Mouse (Mus musculus) bone marrow, adult 2 months (tissue): ENCODE measurements at regions not wholly inside any gene's neighbourhood (a gene's known extent, or its start where the extent isn't known, plus 50 kb on each side); places are given as distances from the start of the nearest gene placed in this dataset.
"Not testable (repeated sequence)": the region's sequence is repeated elsewhere in the genome, so short reads cannot be mapped to it uniquely, and the experiment has no call there.

ENCODE experiments used
- H3K27ac ChIP-seq: fragments of 200-500 bp; 2 replicates; pipeline ENCODE4 v1.5.1; 2012; ENCODE audit warnings: low read depth, mild to moderate bottlenecking, control low read depth, inconsistent platforms, low read length; ENCODE audit not compliant: control insufficient read depth, poor library complexity, insufficient read depth
- H3K4me1 ChIP-seq: fragments of 200-500 bp; 2 replicates; pipeline ENCODE4 v1.6.1; 2011; ENCODE audit warnings: low read length; ENCODE audit not compliant: control insufficient read depth, insufficient read depth
- H3K4me3 ChIP-seq: fragments of 200-500 bp; replicated peaks from 2 replicates; pipeline ENCODE3; 2011; ENCODE audit warnings: mild to moderate bottlenecking, low read depth, low read length, control low read depth; ENCODE audit not compliant: control insufficient read depth
- CTCF ChIP-seq: fragments of 200-500 bp; IDR thresholded peaks from 2 replicates; pipeline ENCODE4 v1.5.1; 2011; ENCODE audit warnings: low read length, control low read depth; ENCODE audit not compliant: control insufficient read depth, insufficient read depth
- POLR2A ChIP-seq: fragments of 200-500 bp; IDR thresholded peaks from 2 replicates; pipeline ENCODE4 v1.6.1; 2011; ENCODE audit warnings: low read depth, mild to moderate bottlenecking, control low read depth, low read length, borderline replicate concordance; ENCODE audit not compliant: control insufficient read depth
- WGBS: fragments of 180-500 bp; shearing (Covaris S2); methylation state at CpG from one replicate; pipeline ENCODE4 v1.1.7; 2018; 5-methylcytosine and 5-hydroxymethylcytosine counted together

DNA sequence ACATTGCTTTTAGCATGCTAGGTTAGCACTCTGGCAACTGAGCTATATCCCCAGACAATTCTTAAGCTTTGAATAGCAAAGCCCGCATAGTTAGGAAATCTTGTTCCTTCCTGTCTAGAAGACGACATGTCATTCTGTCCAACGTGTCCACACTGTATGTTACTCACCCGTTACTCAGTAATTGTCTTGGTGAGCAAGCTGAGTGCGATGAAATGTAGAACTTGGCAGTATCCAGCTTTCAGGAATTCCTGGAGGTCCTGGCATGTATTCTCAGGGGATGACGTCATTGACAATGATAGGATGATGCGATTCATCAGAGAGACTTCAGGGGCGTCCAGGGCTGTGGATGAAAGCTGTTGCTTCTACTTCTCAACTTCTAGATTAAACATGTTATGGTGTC, 160.8 kb upstream of the Tab2 start:
- H3K4me1 ChIP-seq: no peaks in the 10 kb centered on the region; the same call in 1 of the 2 replicates
- 46% methylated on average over 8 of the region's 8 CpGs for WGBS
- no peak overlapping the region for H3K4me3 ChIP-seq
- H3K27ac ChIP-seq: no peak overlapping the region
- TF ChIP-seq CTCF: no peak
- TF ChIP-seq POLR2A: no peak

DNA sequence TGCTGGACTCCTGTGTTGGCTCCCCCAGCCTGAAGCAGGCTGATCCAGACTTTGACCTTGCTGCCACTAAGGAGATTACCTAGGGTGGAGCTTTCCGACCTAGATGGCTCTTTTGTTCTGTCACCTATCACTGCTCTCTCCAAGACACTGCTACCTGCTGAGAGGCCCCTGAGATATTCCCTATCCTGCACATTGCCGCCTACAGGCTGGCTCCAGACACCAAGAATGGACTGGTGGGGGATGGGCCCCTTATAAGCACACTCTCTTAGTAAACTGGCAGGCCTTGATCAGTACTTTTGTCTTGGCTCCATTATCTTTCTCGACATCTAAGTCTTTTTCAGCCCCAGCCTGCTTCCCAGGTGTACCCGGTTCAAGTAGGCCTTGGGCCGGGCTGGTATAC, 158.9 kb upstream of the Tab2 start:
- H3K4me1 ChIP-seq, H3K4me3 ChIP-seq, H3K27ac ChIP-seq: not testable (repeated sequence)
- whole genome bisulfite sequencing: 77% methylated on average over 5 of the region's 5 CpGs

DNA sequence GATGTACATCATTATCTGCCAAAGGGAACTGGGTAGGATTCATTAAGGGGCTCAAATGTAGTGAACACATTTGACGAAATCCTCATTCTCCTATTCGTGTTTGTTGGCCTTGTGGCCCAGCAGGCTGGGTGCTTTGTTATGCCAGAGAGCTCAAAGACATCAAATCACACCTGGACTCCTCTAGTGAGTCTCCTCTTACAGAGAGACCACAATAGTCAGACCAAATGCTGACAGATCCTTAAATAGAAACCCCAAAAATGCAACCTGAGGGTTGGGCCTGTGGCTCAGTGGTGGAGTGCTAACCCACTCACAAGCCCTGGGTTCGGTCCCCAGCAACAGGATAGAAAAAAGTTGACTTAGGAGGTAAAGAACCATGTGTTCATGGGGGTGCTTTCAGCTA, 158.5 kb upstream of the Tab2 start:
- Histone ChIP-seq H3K27ac (no peak overlapping the region), H3K4me1 (no peaks in the 10 kb centered on the region; the same call in 1 of the 2 replicates), H3K4me3 (no peak overlapping the region)
- WGBS: 69% methylated on average over 3 of the region's 3 CpGs
- TF ChIP-seq CTCF (no peak), POLR2A (no peak)

DNA sequence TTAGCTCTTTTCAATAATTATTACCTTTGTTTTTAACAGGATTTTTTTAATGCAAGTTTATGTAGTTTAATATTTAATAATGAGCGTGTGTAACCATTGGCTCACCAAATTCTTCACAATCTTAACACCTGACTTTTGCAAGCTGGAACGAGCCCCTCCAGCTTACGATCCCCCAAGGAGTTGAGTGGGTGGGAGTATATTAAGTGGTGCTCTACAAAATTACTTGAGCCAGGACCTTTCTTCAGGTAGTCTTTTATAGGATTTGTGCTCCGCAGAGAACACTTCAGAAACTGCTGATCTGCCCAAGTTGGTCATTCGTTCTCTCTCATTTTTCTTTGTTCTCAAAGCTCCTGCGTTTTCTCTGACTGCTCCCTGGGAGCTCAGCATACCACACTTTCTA, 144.5 kb upstream of the Tab2 start:
- Histone ChIP-seq H3K4me1 (no peaks in the 10 kb centered on the region), H3K27ac (no peak overlapping the region), H3K4me3 (no peak overlapping the region)
- TF ChIP-seq POLR2A: no peak
- TF ChIP-seq CTCF: no peak
- WGBS: 90% methylated on average over 6 of the region's 6 CpGs

DNA sequence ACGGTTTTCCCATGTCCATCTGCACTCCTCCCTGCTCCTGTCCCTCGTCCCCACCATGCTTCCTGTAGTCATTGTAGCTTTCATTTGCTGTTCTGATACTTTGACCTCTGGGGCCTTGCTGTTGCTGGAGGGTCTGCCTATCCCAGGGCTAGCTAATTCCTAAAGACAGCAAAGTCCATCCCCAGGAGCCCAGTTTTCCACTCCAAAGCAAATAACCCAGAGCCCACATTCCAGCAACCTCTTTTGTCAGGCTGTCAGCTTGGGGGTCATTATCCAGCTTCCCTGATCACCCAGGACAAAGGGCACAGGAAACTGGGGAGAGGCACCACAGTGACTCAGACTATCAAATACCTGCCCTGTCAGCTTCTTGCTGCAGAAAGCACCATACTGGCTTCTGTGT, 139.9 kb upstream of the Tab2 start:
- H3K4me3 ChIP-seq: no peak overlapping the region
- TF ChIP-seq CTCF (no peak), POLR2A (no peak)
- H3K4me1 ChIP-seq: no peaks in the 10 kb centered on the region
- H3K27ac ChIP-seq: no peak overlapping the region
- WGBS: 55% methylated on average over 2 of the region's 2 CpGs

DNA sequence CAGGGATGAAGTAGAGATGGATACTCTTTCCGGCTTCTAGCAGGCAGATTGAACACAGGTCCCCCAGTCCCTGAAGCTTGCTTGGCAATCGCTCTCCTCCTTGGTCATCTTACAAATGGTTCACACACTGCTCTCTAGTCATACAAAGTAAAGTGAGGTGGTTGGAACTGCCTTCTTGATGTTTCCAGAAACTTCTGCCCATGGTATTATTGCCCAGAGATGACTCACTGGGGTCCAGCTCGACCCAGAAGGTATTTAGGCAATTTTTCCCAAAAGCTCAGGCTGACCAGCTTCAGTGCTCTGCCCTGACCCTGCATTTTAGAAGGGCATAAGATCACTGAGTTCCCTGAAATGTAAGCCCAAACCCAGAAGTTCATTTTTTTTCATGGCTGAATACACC, 139.2 kb upstream of the Tab2 start:
- Histone ChIP-seq H3K4me3 (no peak overlapping the region), H3K4me1 (no peaks in the 10 kb centered on the region), H3K27ac (no peak overlapping the region)
- 85% methylated on average over 3 of the region's 3 CpGs for WGBS
- no peak for TF ChIP-seq POLR2A

DNA sequence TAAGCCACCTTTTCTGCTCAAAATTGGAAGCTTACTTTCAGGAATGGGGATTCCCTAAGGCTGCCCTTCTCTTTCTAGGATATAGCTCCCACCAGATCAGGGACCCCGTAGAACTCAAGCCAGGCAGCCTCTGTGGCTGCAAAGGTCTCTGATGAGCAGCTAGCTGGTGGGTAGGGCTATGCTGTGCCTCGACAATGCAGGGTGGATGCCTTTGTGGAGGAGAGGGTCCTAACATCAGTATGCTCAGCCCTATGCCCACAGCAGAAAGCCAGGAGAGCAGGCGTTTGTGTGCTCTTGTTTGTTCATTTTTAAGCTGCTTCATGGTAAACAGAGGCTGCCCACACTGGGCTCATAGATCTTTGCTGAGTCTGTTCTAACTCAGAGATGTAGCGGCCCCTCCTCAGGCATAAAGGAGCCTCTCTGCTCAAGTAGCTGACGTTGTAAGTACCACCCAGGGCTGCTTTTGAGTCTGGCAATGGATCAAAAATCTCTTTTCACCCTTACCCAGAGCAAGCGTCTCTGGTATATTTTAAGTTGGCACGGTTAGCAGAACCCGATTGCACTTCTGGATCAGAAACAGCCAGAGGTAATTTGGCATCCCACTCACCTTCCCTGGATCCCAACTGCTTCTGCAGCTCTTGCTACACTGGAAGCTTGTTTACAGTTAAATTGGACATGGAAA, 136.0 kb upstream of the Tab2 start:
- WGBS: 77% methylated on average over 8 of the region's 8 CpGs
- TF ChIP-seq CTCF (no peak), POLR2A (no peak)
- Histone ChIP-seq H3K4me3 (no peak overlapping the region), H3K4me1 (no peaks in the 10 kb centered on the region), H3K27ac (no peak overlapping the region)

DNA sequence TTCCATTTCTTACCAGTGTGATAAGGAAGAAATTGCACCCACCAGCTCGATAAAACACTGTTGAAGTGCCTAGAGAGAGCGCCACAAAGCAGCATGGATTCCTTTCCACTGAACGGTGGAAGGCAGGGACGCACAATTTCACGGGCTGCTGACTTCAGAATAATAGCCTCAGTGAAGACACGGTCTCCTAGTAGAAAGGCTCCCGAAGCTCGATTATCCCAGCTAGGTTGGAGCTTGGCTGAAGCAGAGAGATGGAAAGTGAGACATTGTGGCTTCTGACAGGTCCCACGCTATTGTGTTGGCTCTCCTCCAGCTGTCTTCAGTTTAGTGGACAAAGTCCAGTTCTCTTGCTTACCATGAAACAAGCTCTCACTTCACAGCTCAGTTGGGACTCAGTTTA, 133.3 kb upstream of the Tab2 start:
- TF ChIP-seq CTCF (no peak), POLR2A (no peak)
- WGBS: 80% methylated on average over 9 of the region's 9 CpGs
- Histone ChIP-seq H3K4me3 (no peak overlapping the region), H3K27ac (no peak overlapping the region), H3K4me1 (no peaks in the 10 kb centered on the region)

DNA sequence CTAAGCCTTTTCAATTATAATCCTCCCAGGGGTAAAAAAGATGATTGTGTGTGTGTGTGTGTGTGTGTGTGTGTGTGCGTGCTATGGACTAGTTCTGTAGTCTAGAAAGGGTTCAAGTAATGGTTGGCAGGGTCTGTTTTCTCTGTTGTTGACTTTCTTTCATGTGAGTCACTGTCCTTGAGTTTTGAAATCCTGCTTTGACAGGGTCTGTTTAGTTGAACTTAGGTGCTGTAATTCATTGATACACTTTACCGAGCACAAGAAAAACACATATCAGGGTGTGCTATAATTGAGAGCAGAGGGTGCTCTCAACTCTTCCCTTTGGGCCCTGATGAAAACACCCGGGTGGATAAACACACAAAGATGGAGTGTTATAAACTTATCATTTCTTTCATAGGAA, 132.7 kb upstream of the Tab2 start:
- 83% methylated on average over 3 of the region's 3 CpGs for WGBS
- TF ChIP-seq CTCF (no peak), POLR2A (no peak)
- Histone ChIP-seq H3K4me1 (no peaks in the 10 kb centered on the region), H3K27ac (no peak overlapping the region), H3K4me3 (no peak overlapping the region)
